20 mouse cellular contexts compared by ENCODE assay signal in the genomic region with DNA sequence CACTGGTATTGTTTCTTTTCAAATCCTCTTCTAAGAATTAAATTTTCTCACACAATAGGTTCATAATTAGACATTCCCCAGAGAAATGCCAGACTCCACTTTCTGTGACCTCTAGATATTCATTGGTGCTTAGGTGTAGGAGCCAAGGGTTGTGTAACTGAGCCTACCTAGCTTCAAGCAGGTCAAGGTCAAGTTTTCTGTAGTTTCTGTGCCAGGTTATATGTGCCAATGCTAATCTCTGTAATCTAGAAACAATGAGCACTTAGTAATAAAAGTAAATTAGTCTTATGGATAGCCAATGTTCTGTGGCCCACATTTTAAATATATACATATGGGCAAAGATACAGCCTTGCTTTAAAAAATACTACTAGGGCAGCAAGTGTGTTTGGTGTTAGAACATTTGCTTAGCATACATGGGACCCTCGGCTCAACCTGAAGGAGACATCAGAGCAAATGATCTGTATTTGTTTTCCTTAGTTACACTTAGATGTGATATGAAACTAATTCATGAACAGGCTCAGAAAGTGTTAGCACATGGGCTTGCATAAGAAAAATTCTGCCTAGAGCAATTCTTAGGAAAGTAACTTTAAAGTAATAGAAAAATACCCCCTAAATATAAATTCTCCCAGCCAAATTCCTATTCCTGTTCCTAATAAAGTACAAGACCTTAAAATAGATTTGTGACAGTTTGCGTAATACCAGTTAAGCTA. TPM values are rescaled to one million over a fixed set of nuclear protein-coding genes. Genes with fewer than 3 reads are reported as not detected.
"Had no signal": no experiment of that assay in that cellular context is flagged by ENCODE, and none has a peak within 500 bp of the region (broad histone marks: within the 10 kb centered on the region; RNA-seq: fewer than 3 reads in every experiment).

No protein-coding gene starts in this region.

- H3K4me2 ChIP-seq: liver, embryonic 11.5 days; lung, embryonic 14.5 days; midbrain, embryonic 11.5 days had no signal

- ATAC-seq: intestine, embryonic 16.5 days; liver, postnatal 0 days; lung, postnatal 0 days had no signal

- H3K9ac ChIP-seq: liver, embryonic 14.5 days; liver, postnatal 0 days; lung, embryonic 14.5 days had no signal

- H3K27ac ChIP-seq: kidney, postnatal 0 days; layer of hippocampus, adult 2 months; liver, embryonic 14.5 days; stomach, postnatal 0 days had no signal

- H3K4me3 ChIP-seq: layer of hippocampus, adult 2 months had no signal

- DNase-seq: kidney, adult 18-20 months; kidney, postnatal 25 days; layer of hippocampus, adult 9-11 months; liver, postnatal 0 days; lung, embryonic 14.5 days; lung, postnatal 4 days; midbrain, embryonic 14.5 days; right cerebral cortex, postnatal 4 days; thymus, adult 2 months; thymus, postnatal 14 days; thymus, postnatal 4 days had no signal

RNA-seq across cellular contexts. Expression of a gene that starts 56.2 kb away (rescaled TPM):
- total RNA-seq: megakaryocyte progenitor cell, adult 5-6 weeks had no signal
